Mouse (Mus musculus) heart, adult 2 months (tissue): ENCODE measurements around the gene Thbs3. TPM values are rescaled to one million over a fixed set of nuclear protein-coding genes. Genes with fewer than 3 reads are reported as not detected.

Experiments used
- DNase-seq, 2 experiments: peaks; one replicate each; pipeline ENCODE4 v3.0.0; 2021
- H3K27ac ChIP-seq: fragments of 200-600 bp; 2 replicates; pipeline ENCODE4 v1.8.1; 2022
- H3K27me3 ChIP-seq: fragments of 200-500 bp; 2 replicates; pipeline ENCODE4 v1.6.1; 2012; ENCODE audit warnings: mild to moderate bottlenecking, low read length, inconsistent platforms, mixed read lengths; ENCODE audit not compliant: control insufficient read depth, insufficient read depth
- H3K36me3 ChIP-seq: fragments of 200-500 bp; 2 replicates; pipeline ENCODE4 v1.6.1; 2012; ENCODE audit warnings: low read length, inconsistent platforms; ENCODE audit not compliant: control insufficient read depth, insufficient read depth
- H3K4me1 ChIP-seq: fragments of 200-500 bp; 2 replicates; pipeline ENCODE4 v1.6.1; 2011; ENCODE audit warnings: low read length; ENCODE audit not compliant: control insufficient read depth, insufficient read depth
- H3K4me3 ChIP-seq: fragments of 200-600 bp; 2 replicates; pipeline ENCODE4 v1.8.1; 2022
- H3K79me2 ChIP-seq: fragments of 200-500 bp; replicated peaks from 2 replicates; pipeline ENCODE4 v1.6.1; 2012; ENCODE audit warnings: mild to moderate bottlenecking, inconsistent platforms, low read length, moderate library complexity, mixed read lengths; ENCODE audit not compliant: control insufficient read depth, insufficient read depth
- H3K9ac ChIP-seq: fragments of 200-500 bp; 2 replicates; pipeline ENCODE4 v1.6.1; 2012; ENCODE audit warnings: low read depth, mild to moderate bottlenecking, control low read depth, inconsistent platforms, low read length, mixed read lengths
- CTCF ChIP-seq: fragments of 200-600 bp; IDR thresholded peaks from 2 replicates; pipeline ENCODE4 v1.8.1; 2022; ENCODE audit warnings: antibody characterized with exemption, mild to moderate bottlenecking, moderate library complexity
- EP300 ChIP-seq: fragments of 200-500 bp; IDR thresholded peaks from 2 replicates; pipeline ENCODE4 v1.6.1; 2011; ENCODE audit warnings: low read depth, low read length, control low read depth; ENCODE audit not compliant: insufficient read depth
- POLR2A ChIP-seq: fragments of 200-500 bp; IDR thresholded peaks from 2 replicates; pipeline ENCODE4 v1.6.1; 2011; ENCODE audit warnings: mild to moderate bottlenecking, low read depth, low read length, control low read depth; ENCODE audit not compliant: insufficient read depth
- WGBS: fragments of 180-500 bp; shearing (Covaris S2); methylation state at CpG from one replicate; pipeline ENCODE4 v1.1.7; 2018; 5-methylcytosine and 5-hydroxymethylcytosine counted together
- intact Hi-C: fragments of 180-260 bp; cut with DNase I; formaldehyde crosslinking; loops from one replicate; pipeline ENCODE4 v1.15.1; 2025
- polyA plus RNA-seq: library from polyadenylated mRNA; depleted of rRNA; stranded (reverse); fragments of >200 nt; gene quantifications from 2 replicates; pipeline ENCODE4 v1.2.3, GENCODE M21; 2012
- total RNA-seq, 2 experiments: library from RNA; stranded (reverse); gene quantifications; 2 replicates each; pipeline ENCODE4 v1.2.3; 2021

The Thbs3 gene
- total and polyA plus RNA-seq, 3 experiments, result 3.4 to 15.8 (median 5.1) TPM

DNA sequence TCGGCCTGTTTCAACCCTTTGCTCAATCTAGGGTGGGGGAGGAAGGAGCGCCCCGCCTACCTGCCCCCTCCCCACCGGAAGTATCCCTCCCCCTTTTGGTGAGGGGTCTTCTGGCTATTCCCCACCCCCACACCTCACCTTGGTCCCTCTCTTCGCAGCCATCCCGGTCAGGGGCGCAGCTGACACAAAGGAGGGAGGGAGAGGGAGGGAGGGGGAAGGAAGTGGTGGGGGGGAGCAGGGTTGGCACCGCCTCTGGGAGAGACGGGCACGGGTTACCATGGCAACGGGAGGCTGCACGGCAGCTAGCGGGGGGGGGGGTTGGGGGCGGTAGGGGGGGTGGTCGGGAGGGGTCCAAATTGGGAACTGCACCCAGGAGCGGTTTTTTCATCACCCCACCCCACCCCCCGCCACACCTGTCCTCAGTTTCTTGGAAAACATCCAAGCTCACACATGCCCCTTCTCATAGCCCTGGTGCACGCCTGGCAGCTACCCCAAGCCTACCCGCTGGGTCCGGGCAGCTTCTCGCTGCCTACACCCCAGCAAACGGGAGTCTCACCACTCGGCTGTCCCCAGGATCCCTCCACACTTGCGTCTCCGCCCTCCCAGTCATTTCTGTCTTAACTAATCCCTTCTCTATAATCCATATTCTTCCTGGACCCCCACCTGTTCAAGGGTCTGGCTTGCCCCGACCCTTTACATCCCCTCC lies 30.2 kb downstream of the Thbs3 start:
- Histone ChIP-seq H3K36me3 (no peaks in the 10 kb centered on the region), H3K27me3 (no peaks in the 10 kb centered on the region), H3K4me3 (peak overlapping the region; percentile 97), H3K27ac (peak overlapping the region; percentile 7; the same call in 1 of the 2 replicates), H3K4me1 (peaks cover 1% of the 10 kb centered on the region; the same call in 1 of the 2 replicates), H3K9ac (peak overlapping the region; percentile 37), H3K79me2 (no peaks in the 10 kb centered on the region)
- WGBS, result 2% methylated on average over 22 of the region's 26 CpGs
- no peak for DNase-seq
- intact Hi-C loops, result no loop called here
- TF ChIP-seq CTCF, result no peak
- TF ChIP-seq POLR2A, result no peak
- TF ChIP-seq EP300, result no peak

DNA sequence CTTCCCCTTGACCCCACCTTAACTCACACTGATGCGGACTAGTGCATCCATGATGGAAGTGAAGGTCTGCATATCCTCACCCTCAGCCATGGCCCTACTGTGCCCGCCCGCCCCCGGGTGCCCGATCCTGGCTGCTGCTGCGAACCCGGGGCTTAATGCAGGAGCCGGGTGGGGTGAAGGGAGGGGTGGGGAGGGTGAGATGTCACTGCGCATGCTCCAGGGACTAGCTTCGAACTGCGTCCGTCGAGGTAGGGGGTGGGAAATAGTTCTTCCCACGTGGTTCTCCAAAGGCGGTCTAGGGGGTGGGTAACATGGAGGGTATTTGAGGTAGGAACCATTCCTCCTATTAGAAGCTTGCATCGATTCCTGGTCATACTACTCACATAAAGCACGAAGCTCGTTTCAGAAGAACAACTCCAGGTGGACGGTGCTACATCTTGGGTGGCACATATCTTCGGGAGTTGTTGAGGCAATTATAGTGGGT lies 30.8 kb downstream of the Thbs3 start, which contains the start of gene Krtcap2:
Krtcap2 (plus strand) TSS at position 279 of the 484 bp plus-strand sequence.
- peak within 1 kb of the TSS; percentile 97 for H3K4me3 ChIP-seq
- intact Hi-C loops, result loop anchor here (1.0 kb wide), 1 partner anchor 37 kb away; no protein-coding TSS in a partner anchor
- no peaks in the 10 kb centered on the region for H3K36me3 ChIP-seq
- TF ChIP-seq EP300 (no peak), CTCF (no peak), POLR2A (no peak)
- H3K79me2 ChIP-seq, result no peaks in the 10 kb centered on the region
- H3K9ac ChIP-seq, result peak within 1 kb of the TSS; percentile 76
- no peaks in the 10 kb centered on the region for H3K27me3 ChIP-seq
- H3K27ac ChIP-seq, result peak within 1 kb of the TSS; percentile 93
- WGBS, result 7% methylated on average over 20 of the region's 20 CpGs
- peak; percentile 48 to 53 for DNase-seq
- H3K4me1 ChIP-seq, result peaks cover 5% of the 10 kb centered on the region

DNA sequence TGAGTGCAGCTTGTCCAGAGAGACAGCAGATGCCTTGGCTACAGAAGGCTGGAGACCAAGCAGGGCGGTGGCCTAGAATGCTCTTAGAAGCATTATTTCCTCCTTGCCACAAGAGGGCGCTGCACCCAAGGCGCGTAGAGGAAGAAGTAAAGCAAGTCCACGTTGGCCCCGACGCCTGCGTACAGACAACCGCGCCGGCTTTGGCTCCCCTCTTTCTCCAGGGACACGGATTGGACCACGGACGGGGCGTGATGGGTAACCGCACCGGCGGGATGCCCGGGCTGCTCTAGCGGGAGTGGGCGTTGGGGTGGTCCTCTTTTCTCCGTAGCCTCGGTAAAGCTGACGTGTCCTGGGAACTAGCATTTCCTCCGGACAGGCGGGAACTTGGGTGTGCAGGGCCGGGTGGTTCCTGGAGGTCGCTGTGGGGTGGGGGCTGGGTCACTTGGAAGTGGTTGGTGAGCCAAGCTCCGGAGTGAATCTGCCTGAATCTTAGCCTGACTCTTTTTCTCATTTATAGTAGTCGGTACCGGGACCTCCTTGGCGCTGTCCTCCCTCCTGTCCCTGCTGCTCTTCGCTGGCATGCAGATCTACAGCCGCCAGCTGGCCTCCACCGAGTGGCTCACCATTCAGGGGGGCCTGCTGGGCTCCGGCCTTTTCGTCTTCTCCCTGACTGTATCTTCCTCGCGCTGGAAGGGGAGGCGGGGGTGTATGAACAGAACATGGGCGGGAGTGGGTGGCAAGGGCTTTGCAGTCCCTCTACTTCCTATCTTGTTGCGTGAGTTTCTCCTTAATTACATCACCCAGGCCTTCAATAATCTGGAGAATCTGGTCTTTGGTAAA lies 31.5 kb downstream of the Thbs3 start, which contains the start of gene Trim46:
Trim46 (minus strand) TSS at position 49 of the 840 bp plus-strand sequence.
- Histone ChIP-seq H3K27me3 (no peaks in the 10 kb centered on the region), H3K9ac (peak within 1 kb of the TSS; percentile 76), H3K36me3 (no peaks in the 10 kb centered on the region), H3K4me1 (peaks cover 9% of the 10 kb centered on the region), H3K4me3 (peak within 1 kb of the TSS; percentile 97), H3K79me2 (no peaks in the 10 kb centered on the region), H3K27ac (peak within 1 kb of the TSS; percentile 93)
- under 1% methylated on average over 42 of the region's 42 CpGs for WGBS
- intact Hi-C loops, result loop anchor here (1.0 kb wide), 1 partner anchor 36 kb away; no protein-coding TSS in a partner anchor
- peak; percentile 100 for TF ChIP-seq CTCF
- TF ChIP-seq POLR2A, result peak; percentile 73
- TF ChIP-seq EP300, result peak; percentile 92
- peak; percentile 91 for DNase-seq

DNA sequence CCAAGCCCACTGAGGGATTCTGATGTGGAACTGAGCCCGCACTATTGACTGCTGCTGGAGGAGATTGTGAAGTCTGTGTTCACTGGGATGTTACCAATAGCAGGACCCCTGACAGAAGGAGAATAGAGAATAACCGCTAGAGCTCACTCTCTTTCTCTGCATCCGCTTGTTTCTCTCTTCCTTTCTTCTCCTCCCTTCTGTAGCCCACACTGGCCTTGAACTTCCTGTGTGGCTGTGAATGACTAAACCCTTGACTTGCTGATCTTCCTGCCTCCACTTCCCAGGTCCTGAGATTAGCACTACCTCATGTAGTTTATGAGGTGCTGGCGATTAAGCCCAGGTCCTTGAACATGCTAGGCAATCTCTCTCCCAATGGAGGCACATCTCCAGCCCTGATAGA lies 32.5 kb downstream of the Thbs3 start:
- no peak for TF ChIP-seq EP300
- no peak for TF ChIP-seq POLR2A
- TF ChIP-seq CTCF, result no peak
- no peak for DNase-seq
- no peaks in the 10 kb centered on the region for H3K79me2 ChIP-seq
- no peaks in the 10 kb centered on the region; the same call in 1 of the 2 replicates for H3K36me3 ChIP-seq
- H3K9ac ChIP-seq, result no peak overlapping the region
- peaks cover 13% of the 10 kb centered on the region for H3K4me1 ChIP-seq
- H3K27ac ChIP-seq, result no peak overlapping the region
- 68% methylated on average over 4 of the region's 4 CpGs for WGBS
- H3K4me3 ChIP-seq, result no peak overlapping the region
- intact Hi-C loops, result no loop called here
- H3K27me3 ChIP-seq, result no peaks in the 10 kb centered on the region

- no peaks in the 10 kb centered on the region for H3K79me2 ChIP-seq
- no peaks in the 10 kb centered on the region; the same call in 1 of the 2 replicates for H3K36me3 ChIP-seq
- intact Hi-C loops, result loop anchor here (1.0 to 2.0 kb wide), 4 partner anchors 16 to 58 kb away; no protein-coding TSS in a partner anchor
- no peak overlapping the region for H3K9ac ChIP-seq
- WGBS, result 10% methylated on average over 7 of the region's 7 CpGs
- no peak overlapping the region; the same call in 1 of the 2 replicates for H3K4me3 ChIP-seq
- peaks cover 15% of the 10 kb centered on the region for H3K4me1 ChIP-seq
- peak overlapping the region; percentile 94 for H3K27ac ChIP-seq
- H3K27me3 ChIP-seq, result no peaks in the 10 kb centered on the region
- peak; percentile 78 to 81 for DNase-seq
- TF ChIP-seq POLR2A, result peak; percentile 62; the same call in 1 of the 2 replicates
- TF ChIP-seq EP300, result peak; percentile 93; the same call in 1 of the 2 replicates
- peak; percentile 93 for TF ChIP-seq CTCF
Observed at GRCm38 (mm10) chr3:89250435-89251040, 35.6 kb downstream of the Thbs3 start.
